Mouse (Mus musculus) E14TG2a.4 (cell line): ENCODE results near the gene Rilpl1.

Experiments
- H3K27me3 ChIP-seq: 2 replicates; pipeline ENCODE4 v1.6.1; 2014; ENCODE audit warnings: low read length, control low read depth; ENCODE audit not compliant: insufficient read depth
- H3K36me3 ChIP-seq: 2 replicates; pipeline ENCODE4 v1.6.1; 2014; ENCODE audit warnings: low read length, control low read depth; ENCODE audit not compliant: insufficient read depth
- H3K4me1 ChIP-seq: replicated peaks from 2 replicates; pipeline ENCODE4 v1.6.1; 2014; ENCODE audit warnings: low read depth, low read length, control low read depth
- H3K4me3 ChIP-seq: replicated peaks from 2 replicates; pipeline ENCODE4 v1.5.1; 2014; ENCODE audit warnings: mild to moderate bottlenecking, low read length
- H3K9me3 ChIP-seq: 2 replicates; pipeline ENCODE4 v1.6.1; 2014; ENCODE audit warnings: low read length, control low read depth
- CTCF ChIP-seq: conservative IDR thresholded peaks from 2 replicates; pipeline ENCODE4 v1.5.1; 2014; ENCODE audit warnings: low read length
- NANOG ChIP-seq: IDR thresholded peaks from 2 replicates; pipeline ENCODE4 v1.6.1; 2014; ENCODE audit warnings: borderline replicate concordance, low read length, mixed read lengths
- POU5F1 ChIP-seq: IDR thresholded peaks from 2 replicates; pipeline ENCODE4 v1.6.1; 2014; ENCODE audit warnings: low read length, borderline replicate concordance

Gene Rilpl1

GRCm38 (mm10) chr5:124445621-124446293, 85.4 kb downstream of the Rilpl1 start:
- Histone ChIP-seq H3K4me3 (peak overlapping the region; percentile 86), H3K27me3 (no peaks in the 10 kb centered on the region), H3K9me3 (no peaks in the 10 kb centered on the region), H3K4me1 (peaks cover 79% of the 10 kb centered on the region), H3K36me3 (peaks cover 55% of the 10 kb centered on the region)
- TF ChIP-seq CTCF: no peak
- no peak for TF ChIP-seq POU5F1
- TF ChIP-seq NANOG: no peak

GRCm38 (mm10) chr5:124444661-124445561, 86.3 kb downstream of the Rilpl1 start:
- peaks cover 76% of the 10 kb centered on the region for H3K4me1 ChIP-seq
- H3K36me3 ChIP-seq: peaks cover 46% of the 10 kb centered on the region
- H3K9me3 ChIP-seq: no peaks in the 10 kb centered on the region
- no peaks in the 10 kb centered on the region for H3K27me3 ChIP-seq
- no peak for TF ChIP-seq CTCF
- TF ChIP-seq POU5F1: no peak
- no peak for TF ChIP-seq NANOG
- H3K4me3 ChIP-seq: peak overlapping the region; percentile 86

DNA sequence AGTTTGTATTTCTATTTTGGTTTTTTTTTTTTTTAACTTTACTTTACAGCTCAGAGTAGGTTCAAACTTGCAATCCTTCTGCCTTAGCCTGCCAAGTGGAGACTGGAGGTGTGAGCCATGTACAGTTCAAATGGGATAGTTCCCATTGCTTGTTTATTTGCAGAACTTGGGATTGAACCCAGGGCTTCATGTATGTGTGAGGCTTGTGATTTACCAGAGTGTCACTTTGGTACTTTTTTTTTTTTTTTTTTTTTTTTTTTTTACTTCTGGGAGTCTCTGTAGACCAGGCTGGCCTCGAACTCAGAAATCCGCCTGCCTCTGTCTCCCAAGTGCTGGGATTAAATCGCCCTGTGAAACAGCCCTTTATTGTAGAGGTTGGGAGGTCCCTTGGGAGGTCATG, 87.0 kb downstream of the Rilpl1 start:
- Histone ChIP-seq H3K9me3 (no peaks in the 10 kb centered on the region), H3K27me3 (no peaks in the 10 kb centered on the region), H3K4me1 (peaks cover 69% of the 10 kb centered on the region), H3K4me3 (peak overlapping the region; percentile 86), H3K36me3 (peaks cover 39% of the 10 kb centered on the region)
- TF ChIP-seq POU5F1: no peak
